Mouse (Mus musculus) thymus, postnatal 10 days (tissue): ENCODE results near the gene Rpl36al.

Experiments used
- DNase-seq, 2 experiments: peaks; one replicate each; pipeline ENCODE4 v3.0.0; 2021; ENCODE audit warnings: low spot score in 2 of 2

Rpl36al gene

GRCm38 (mm10) chr12:69183583-69184308 lies at the start of gene Rpl36al, which contains the start of gene Mgat2:
TSS of gene Rpl36al (minus strand) at chr12:69184083.
TSS of gene Mgat2 (plus strand) at chr12:69184157.
- DNase-seq = peak; percentile 94 to 98

GRCm38 (mm10) chr12:69229251-69229650 lies 45.4 kb upstream of the Rpl36al start:
- peak in 1 of 2 experiments; percentile 18 for DNase-seq

- DNase-seq = peak; percentile 62 to 82
These were observed 44.0 kb upstream of the Rpl36al start, which contains the start of gene Pole2 for GRCm38 (mm10) chr12:69227776-69228466. TSS of gene Pole2 (minus strand) at chr12:69228195.

- DNase-seq = no peak
These were observed 36.9 kb upstream of the Rpl36al start for GRCm38 (mm10) chr12:69220613-69221277.

GRCm38 (mm10) chr12:69216587-69216986 lies 32.7 kb upstream of the Rpl36al start:
- no peak for DNase-seq

DNA sequence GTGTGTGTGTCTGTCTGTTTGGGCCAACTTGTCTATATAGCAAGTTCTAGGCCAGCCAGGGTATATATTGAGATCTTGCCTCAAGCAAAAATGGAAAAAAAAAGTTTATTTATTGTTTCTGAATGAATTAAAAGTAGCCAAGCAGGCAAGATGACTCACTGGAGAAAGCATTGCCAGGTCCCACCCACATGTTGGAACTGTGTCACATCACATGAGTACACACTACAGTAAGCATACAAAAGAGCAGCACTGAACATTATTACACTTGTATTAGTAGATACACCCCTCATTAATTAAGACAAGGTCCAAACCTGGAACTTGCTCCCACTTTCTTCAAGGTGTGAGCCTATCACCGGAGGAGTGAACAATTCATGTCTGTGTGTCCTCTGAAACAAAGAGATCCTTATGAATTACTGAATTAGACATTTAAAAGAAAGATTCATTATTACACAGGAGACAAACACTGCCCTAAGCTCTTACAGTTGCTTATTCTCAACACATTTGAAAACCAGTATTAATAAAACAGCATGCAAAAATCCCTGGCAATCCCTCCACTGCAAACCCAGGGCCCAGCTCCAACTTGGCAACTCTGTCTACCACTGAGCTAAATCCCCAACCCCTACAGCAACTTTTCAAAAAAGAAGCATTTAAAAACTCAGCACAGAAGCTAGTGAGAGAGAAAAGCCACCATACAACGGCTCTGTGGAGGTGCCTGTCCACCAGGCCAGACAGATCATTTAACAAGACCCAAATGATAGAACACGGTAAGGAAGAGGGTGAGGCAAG lies 31.3 kb upstream of the Rpl36al start:
- no peak for DNase-seq

DNA sequence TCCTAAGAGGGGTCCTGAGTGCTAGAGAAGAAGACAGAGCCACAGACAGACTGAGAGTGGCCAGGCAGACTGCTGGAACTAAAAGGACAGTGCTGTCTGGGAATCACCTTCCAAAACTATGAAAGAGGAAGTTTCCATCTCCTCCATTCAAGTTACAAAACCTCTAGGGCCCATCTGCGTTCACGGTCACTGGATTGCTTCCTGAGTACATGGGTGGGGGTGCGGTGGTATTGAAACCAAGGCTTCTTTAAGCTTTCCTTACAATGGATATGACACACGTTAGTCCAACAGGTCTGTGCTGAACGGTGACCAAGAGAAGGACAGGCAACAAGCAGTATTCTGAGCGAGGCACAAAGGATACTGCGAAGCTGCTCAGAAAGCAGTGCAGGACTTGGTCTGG lies 30.5 kb upstream of the Rpl36al start:
- no peak for DNase-seq

- no peak for DNase-seq
These were observed 29.4 kb upstream of the Rpl36al start for GRCm38 (mm10) chr12:69213186-69213777.

- DNase-seq = no peak
These were observed 27.2 kb upstream of the Rpl36al start for GRCm38 (mm10) chr12:69211057-69211456.

- DNase-seq = no peak
These were observed 26.4 kb upstream of the Rpl36al start for GRCm38 (mm10) chr12:69210056-69210979.

DNA sequence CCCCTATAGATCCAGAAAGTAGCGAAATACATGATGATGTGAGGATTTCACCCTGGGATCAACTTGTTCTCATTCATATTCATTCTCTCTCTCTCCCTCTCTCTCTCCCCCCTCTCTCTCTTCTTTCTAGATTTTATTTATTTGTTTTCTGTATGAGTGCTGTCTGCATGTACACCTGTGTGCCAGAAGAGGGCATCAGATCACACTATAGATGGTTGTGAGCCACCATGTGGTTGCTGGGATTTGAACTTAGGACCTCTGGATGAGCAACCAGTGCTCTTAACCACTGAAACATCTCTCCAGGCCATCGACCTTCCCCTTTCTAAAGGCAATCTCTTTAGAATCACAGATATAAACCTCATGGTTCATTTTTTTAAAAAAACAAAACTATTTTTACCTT lies 24.6 kb upstream of the Rpl36al start:
- no peak for DNase-seq

GRCm38 (mm10) chr12:69207926-69208325 lies 24.0 kb upstream of the Rpl36al start:
- no peak for DNase-seq

- DNase-seq = no peak
These were observed 23.5 kb upstream of the Rpl36al start for GRCm38 (mm10) chr12:69207396-69207795.

- DNase-seq = no peak
These were observed 20.4 kb upstream of the Rpl36al start, which contains the start of gene Gm49384 for GRCm38 (mm10) chr12:69204052-69204833. TSS of gene Gm49384 (minus strand) at chr12:69204267.

DNA sequence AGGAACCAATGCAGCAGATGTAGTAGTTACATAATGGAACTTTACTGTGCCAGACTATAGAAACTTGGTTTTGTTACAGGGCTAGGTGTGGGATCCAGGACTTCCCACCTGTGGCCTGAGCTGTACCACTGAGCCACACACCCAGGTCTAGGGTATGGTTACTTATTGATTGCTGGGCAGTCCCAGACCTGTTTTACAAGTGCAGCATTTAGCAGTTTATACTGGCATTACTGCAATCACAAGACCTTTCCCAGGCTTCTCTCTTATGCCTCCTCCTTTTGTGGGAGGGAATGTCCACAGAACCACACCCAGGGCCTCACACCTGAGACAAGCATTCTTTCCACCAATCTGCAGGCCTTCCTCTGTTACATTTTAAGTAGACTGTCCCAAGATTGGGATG lies 15.1 kb upstream of the Rpl36al start:
- no peak for DNase-seq

- DNase-seq = peak; percentile 34 to 40
These were observed 14.3 kb upstream of the Rpl36al start, which contains the start of gene Dnaaf2 for GRCm38 (mm10) chr12:69198164-69198535. TSS of gene Dnaaf2 (minus strand) at chr12:69198429.

DNA sequence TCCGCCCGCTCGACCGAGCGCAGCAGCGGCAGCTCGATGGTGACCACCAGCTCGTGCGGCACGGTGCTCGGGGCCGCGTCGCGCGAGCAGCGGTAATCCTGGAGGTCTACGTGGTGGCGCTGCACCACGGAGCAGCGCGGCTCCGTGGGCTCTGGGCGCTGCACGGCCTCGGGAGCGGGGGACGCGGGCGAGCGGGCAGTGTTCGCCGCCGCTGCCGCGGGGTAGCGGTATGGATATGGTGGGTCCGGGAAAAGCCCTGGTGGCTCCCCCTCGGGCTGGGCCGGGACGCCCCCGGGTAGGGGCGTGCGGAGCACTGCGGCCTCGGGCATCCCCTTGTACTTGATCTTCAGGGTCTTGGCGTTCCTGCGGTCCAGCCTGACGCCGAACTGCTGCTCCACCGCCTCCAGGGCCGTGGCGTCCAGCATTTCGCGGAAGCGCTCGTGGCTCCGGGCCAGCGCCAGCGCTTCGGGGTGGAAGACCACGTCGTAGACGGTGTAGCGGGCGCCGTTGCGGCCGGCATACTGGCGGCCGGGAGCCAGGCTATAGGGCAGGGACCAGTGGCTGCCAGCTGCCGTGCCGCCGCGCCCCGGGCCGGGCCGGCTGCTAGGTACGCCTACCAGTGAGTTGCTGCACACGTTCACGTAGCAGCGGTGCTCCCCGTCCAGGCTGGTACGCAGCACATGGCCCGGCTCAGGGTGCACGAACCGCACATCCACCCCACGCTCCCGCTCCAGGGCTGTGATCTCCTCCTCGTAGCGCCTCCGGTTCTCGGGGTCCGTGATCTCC lies 13.7 kb upstream of the Rpl36al start:
- peak in 1 of 2 experiments; percentile 30 for DNase-seq
